In the genomic region with DNA sequence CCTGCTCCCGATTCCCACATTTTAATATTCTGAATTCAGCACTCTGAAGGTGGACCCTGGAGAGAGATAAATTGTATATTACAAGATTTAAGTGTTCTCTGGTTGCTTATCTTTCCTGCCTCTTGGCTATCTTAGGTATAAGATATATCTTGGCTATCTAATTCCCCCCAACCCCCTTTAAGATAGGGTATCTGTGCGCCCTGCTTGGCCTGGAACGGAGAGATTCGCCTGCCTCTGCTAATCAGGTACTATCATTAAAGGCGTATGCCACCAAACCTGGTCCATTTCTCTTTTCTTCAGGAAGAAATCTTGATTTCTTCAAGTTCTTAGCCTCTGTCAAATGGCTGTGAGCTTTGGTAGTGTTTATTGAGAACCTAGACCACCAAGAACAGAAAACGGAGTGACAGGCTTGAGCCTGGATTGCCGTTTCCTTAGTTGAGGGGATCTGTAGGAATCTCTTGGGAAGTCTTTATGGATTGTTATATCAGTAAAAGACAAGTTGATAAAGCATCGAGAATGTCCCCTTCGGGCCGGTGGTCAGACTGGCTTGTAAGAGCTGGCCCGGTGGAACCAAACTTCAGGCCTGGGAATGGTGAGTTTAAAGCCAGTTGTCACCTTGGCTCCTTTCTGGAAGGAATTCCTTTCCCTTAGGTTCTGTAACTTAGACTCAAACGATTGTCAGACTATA, we compare ENCODE assay signal across 8 mouse cellular contexts. TPM values are rescaled to one million over a fixed set of nuclear protein-coding genes. Genes with fewer than 3 reads are reported as not detected.
DNase-seq lines count a peak whose midpoint lies in the region; ATAC-seq and TF ChIP-seq lines count a peak whose summit lies in the region.

No protein-coding gene starts in this region.

- no peak for ATAC-seq in embryonic facial prominence, embryonic 13.5 days (ENCODE audit: insufficient number of reproducible peaks, insufficient read depth, low FRiP score, low TSS enrichment, low read depth)
- no peak for ATAC-seq in intestine, embryonic 16.5 days
- no peak for ATAC-seq in neural tube, embryonic 12.5 days (ENCODE audit: low FRiP score, low read depth)
- no peak for ATAC-seq in cerebellum, adult (ENCODE audit: insufficient number of reproducible peaks, low FRiP score, low TSS enrichment)

- H3K9ac ChIP-seq in embryonic facial prominence, embryonic 13.5 days: peak overlapping the region; percentile 91
- peak overlapping the region; percentile 86 for H3K9ac ChIP-seq in intestine, embryonic 16.5 days (ENCODE audit: low read depth, low read length)
- H3K9ac ChIP-seq in neural tube, embryonic 12.5 days: peak overlapping the region; percentile 82

- no peaks in the 10 kb centered on the region for H3K9me3 ChIP-seq in embryonic facial prominence, embryonic 13.5 days
- no peaks in the 10 kb centered on the region for H3K9me3 ChIP-seq in intestine, embryonic 16.5 days (ENCODE audit: control insufficient read depth, low read length)
- no peaks in the 10 kb centered on the region for H3K9me3 ChIP-seq in neural tube, embryonic 12.5 days

- peak overlapping the region; percentile 100 for H3K4me3 ChIP-seq in left cerebral cortex, adult 2 months
- peak overlapping the region; percentile 83 for H3K4me3 ChIP-seq in embryonic facial prominence, embryonic 13.5 days
- peak overlapping the region; percentile 90 for H3K4me3 ChIP-seq in intestine, embryonic 16.5 days (ENCODE audit: low read length)
- peak overlapping the region; percentile 90 for H3K4me3 ChIP-seq in neural tube, embryonic 12.5 days

- no peak for DNase-seq in left cerebral cortex, adult 2 months (ENCODE audit: extremely low spot score in 1 of 2, low spot score in 2 of 2)
- no peak for DNase-seq in left cerebral cortex, postnatal 14 days (ENCODE audit: low spot score in 2 of 2)
- no peak for DNase-seq in retina, postnatal 1 day
- DNase-seq in right cerebral cortex, postnatal 36 days (ENCODE audit: low spot score in 2 of 2): no peak

- H3K4me2 ChIP-seq in embryonic facial prominence, embryonic 13.5 days: peak overlapping the region; percentile 69
- peak overlapping the region; percentile 55 for H3K4me2 ChIP-seq in intestine, embryonic 16.5 days (ENCODE audit: low read depth, low read length)
- peak overlapping the region; percentile 71 for H3K4me2 ChIP-seq in neural tube, embryonic 12.5 days (replicated peaks)

- intact Hi-C loops in left cerebral cortex, adult 2 months (cut with DNase I): no loop called here
- intact Hi-C loops in left cerebral cortex, postnatal 14 days (cut with DNase I): no loop called here

- H3K4me1 ChIP-seq in embryonic facial prominence, embryonic 13.5 days: peaks cover 21% of the 10 kb centered on the region
- peaks cover 6% of the 10 kb centered on the region for H3K4me1 ChIP-seq in intestine, embryonic 16.5 days (ENCODE audit: control insufficient read depth, insufficient read depth, low read length)
- H3K4me1 ChIP-seq in neural tube, embryonic 12.5 days: peaks cover 15% of the 10 kb centered on the region

- 53% methylated on average over 12 of the region's 12 CpGs for WGBS in embryonic facial prominence, embryonic 13.5 days
- 48% methylated on average over 12 of the region's 12 CpGs for WGBS in intestine, embryonic 16.5 days
- 53% methylated on average over 12 of the region's 12 CpGs for WGBS in neural tube, embryonic 12.5 days

- H3K36me3 ChIP-seq in embryonic facial prominence, embryonic 13.5 days: no peaks in the 10 kb centered on the region
- H3K36me3 ChIP-seq in intestine, embryonic 16.5 days (ENCODE audit: control insufficient read depth, insufficient read depth, low read length): no peaks in the 10 kb centered on the region
- no peaks in the 10 kb centered on the region for H3K36me3 ChIP-seq in neural tube, embryonic 12.5 days

- H3K27ac ChIP-seq in left cerebral cortex, adult 2 months: peak overlapping the region; percentile 92
- peak overlapping the region; percentile 98; the same call in 1 of the 2 replicates for H3K27ac ChIP-seq in embryonic facial prominence, embryonic 13.5 days
- H3K27ac ChIP-seq in intestine, embryonic 16.5 days (ENCODE audit: low read length): no peak overlapping the region
- H3K27ac ChIP-seq in neural tube, embryonic 12.5 days: no peak overlapping the region

- TF ChIP-seq CTCF in left cerebral cortex, adult 2 months (IDR thresholded peaks at IDR 0.05): no peak

- no peaks in the 10 kb centered on the region for H3K27me3 ChIP-seq in embryonic facial prominence, embryonic 13.5 days
- H3K27me3 ChIP-seq in intestine, embryonic 16.5 days (replicated peaks; ENCODE audit: control insufficient read depth, insufficient read depth, low read length): no peaks in the 10 kb centered on the region
- H3K27me3 ChIP-seq in neural tube, embryonic 12.5 days (replicated peaks): no peaks in the 10 kb centered on the region

RNA-seq across cellular contexts. Expression of a gene that starts 11.0 kb away (rescaled TPM):
- 10 to 100 TPM; 47.1 to 47.5 TPM for total RNA-seq in left cerebral cortex, adult 2 months (2021)
- 10 to 100 TPM; 43.0 to 43.1 TPM for total RNA-seq in left cerebral cortex, postnatal 14 days (2021)
- 12.0 and 13.1 TPM in 2 replicates for polyA plus RNA-seq in embryonic facial prominence, embryonic 13.5 days (2015; fragmentation: Nextera tagmentation; extraction: Ambion mirVana)
- 4.0 and 4.6 TPM in 2 replicates for polyA plus RNA-seq in intestine, embryonic 16.5 days (2015; fragmentation: Nextera tagmentation; extraction: Ambion mirVana)
- polyA plus RNA-seq in neural tube, embryonic 12.5 days (2016; fragmentation: Nextera tagmentation; extraction: Ambion mirVana): 11.9 and 12.9 TPM in 2 replicates

RNA-seq across cellular contexts. Expression of a gene that starts 48.4 kb away (rescaled TPM):
- total RNA-seq in left cerebral cortex, adult 2 months (2021): 10 to 100 TPM; 85.7 to 86.1 TPM
- total RNA-seq in left cerebral cortex, postnatal 14 days (2021): 10 to 100 TPM; 60.2 to 61.9 TPM
- polyA plus RNA-seq in embryonic facial prominence, embryonic 13.5 days (2015; fragmentation: Nextera tagmentation; extraction: Ambion mirVana): 53.7 and 61.7 TPM in 2 replicates
- polyA plus RNA-seq in intestine, embryonic 16.5 days (2015; fragmentation: Nextera tagmentation; extraction: Ambion mirVana): 41.9 and 47.2 TPM in 2 replicates
- 50.5 and 52.4 TPM in 2 replicates for polyA plus RNA-seq in neural tube, embryonic 12.5 days (2016; fragmentation: Nextera tagmentation; extraction: Ambion mirVana)

Comparison
In these comparisons a context has a peak if more than half of its experiments do, and no peak if none do; other contexts are left out.
1. H3K27ac ChIP-seq: peak in left cerebral cortex, adult 2 months (single experiment) and embryonic facial prominence, embryonic 13.5 days (single experiment); none in intestine, embryonic 16.5 days (single experiment) and neural tube, embryonic 12.5 days (single experiment).
2. Peak in every context shown above with its lines, with median percentiles within 50 percentile points of each other: H3K4me3 ChIP-seq, H3K4me2 ChIP-seq and H3K9ac ChIP-seq.